Mouse (Mus musculus): ENCODE results near the gene Mrpl12. TPM values are rescaled to one million over a fixed set of nuclear protein-coding genes. Genes with fewer than 3 reads are reported as not detected.

Mrpl12 gene
- polyA plus RNA-seq, 1 experiment from 2014 or later = 171 TPM

GRCm38 (mm10) chr11:120457370-120457769, 27.0 kb upstream of the Mrpl12 start:
- Histone ChIP-seq H3K36me3 (peaks cover 41% of the 10 kb centered on the region), H3K27me3 (ENCODE audit: insufficient read depth, poor library complexity, severe bottlenecking) (no peaks in the 10 kb centered on the region), H3K4me1 (replicated peaks) (peaks cover 29% of the 10 kb centered on the region), H3K9me3 (no peaks in the 10 kb centered on the region), H3K27ac (peak overlapping the region; percentile 96), H3K4me3 (peak overlapping the region; percentile 88)
- DNase-seq (ENCODE audit: low spot score) = no peak
- 40% methylated on average over 14 of the region's 14 CpGs for WGBS

GRCm38 (mm10) chr11:120457772-120458751, 26.4 kb upstream of the Mrpl12 start, which contains the start of the genes Oxld1 and Ccdc137:
Gene Oxld1, minus strand, starts transcription at chr11:120458068.
Gene Ccdc137, plus strand, starts transcription at chr11:120458115.
- peaks cover 29% of the 10 kb centered on the region for H3K4me1 ChIP-seq (replicated peaks)
- peaks cover 48% of the 10 kb centered on the region for H3K36me3 ChIP-seq
- H3K27me3 ChIP-seq (ENCODE audit: insufficient read depth, poor library complexity, severe bottlenecking) = no peaks in the 10 kb centered on the region
- DNase-seq (ENCODE audit: low spot score) = peak; percentile 89
- no peaks in the 10 kb centered on the region for H3K9me3 ChIP-seq
- peak within 1 kb of the TSS; percentile 96 for H3K27ac ChIP-seq
- H3K4me3 ChIP-seq = peak within 1 kb of the TSS; percentile 88
- WGBS = 5% methylated on average over 62 of the region's 62 CpGs

- Histone ChIP-seq H3K27me3 (ENCODE audit: insufficient read depth, poor library complexity, severe bottlenecking) (no peaks in the 10 kb centered on the region), H3K27ac (peak overlapping the region; percentile 96; the same call in 1 of the 2 replicates), H3K9me3 (no peaks in the 10 kb centered on the region), H3K4me3 (peak overlapping the region; percentile 88), H3K4me1 (replicated peaks) (peaks cover 29% of the 10 kb centered on the region), H3K36me3 (peaks cover 58% of the 10 kb centered on the region)
- WGBS = 72% methylated on average over 6 of the region's 6 CpGs
- DNase-seq (ENCODE audit: low spot score) = no peak
Observed at GRCm38 (mm10) chr11:120458847-120459597, 25.4 kb upstream of the Mrpl12 start.

- Histone ChIP-seq H3K4me3 (no peak overlapping the region), H3K9me3 (no peaks in the 10 kb centered on the region), H3K36me3 (peaks cover 67% of the 10 kb centered on the region), H3K27me3 (ENCODE audit: insufficient read depth, poor library complexity, severe bottlenecking) (no peaks in the 10 kb centered on the region), H3K4me1 (replicated peaks) (peaks cover 32% of the 10 kb centered on the region), H3K27ac (no peak overlapping the region)
- 90% methylated on average over 2 of the region's 2 CpGs for WGBS
- no peak for DNase-seq (ENCODE audit: low spot score)
Observed at GRCm38 (mm10) chr11:120463536-120463935, 20.9 kb upstream of the Mrpl12 start.

GRCm38 (mm10) chr11:120464365-120464764, 20.0 kb upstream of the Mrpl12 start:
- H3K27me3 ChIP-seq (ENCODE audit: insufficient read depth, poor library complexity, severe bottlenecking) = no peaks in the 10 kb centered on the region
- no peak overlapping the region for H3K4me3 ChIP-seq
- H3K36me3 ChIP-seq = peaks cover 68% of the 10 kb centered on the region
- H3K27ac ChIP-seq = no peak overlapping the region
- WGBS = 88% methylated on average over 5 of the region's 5 CpGs
- H3K4me1 ChIP-seq (replicated peaks) = peaks cover 27% of the 10 kb centered on the region
- DNase-seq (ENCODE audit: low spot score) = no peak
- H3K9me3 ChIP-seq = no peaks in the 10 kb centered on the region

- Histone ChIP-seq H3K4me3 (peak overlapping the region; percentile 94), H3K9me3 (no peaks in the 10 kb centered on the region), H3K36me3 (peaks cover 69% of the 10 kb centered on the region), H3K4me1 (replicated peaks) (peaks cover 26% of the 10 kb centered on the region), H3K27ac (no peak overlapping the region), H3K27me3 (ENCODE audit: insufficient read depth, poor library complexity, severe bottlenecking) (no peaks in the 10 kb centered on the region)
- no peak for DNase-seq (ENCODE audit: low spot score)
- 91% methylated on average over 4 of the region's 4 CpGs for WGBS
Observed at GRCm38 (mm10) chr11:120465521-120465920, 18.9 kb upstream of the Mrpl12 start.

- DNase-seq (ENCODE audit: low spot score) = peak; percentile 99
- WGBS = under 1% methylated on average over 54 of the region's 54 CpGs
- peaks cover 26% of the 10 kb centered on the region for H3K4me1 ChIP-seq (replicated peaks)
- peak within 1 kb of the TSS; percentile 90 for H3K27ac ChIP-seq
- H3K27me3 ChIP-seq (ENCODE audit: insufficient read depth, poor library complexity, severe bottlenecking) = no peaks in the 10 kb centered on the region
- peaks cover 69% of the 10 kb centered on the region for H3K36me3 ChIP-seq
- H3K9me3 ChIP-seq = no peaks in the 10 kb centered on the region
- H3K4me3 ChIP-seq = peak within 1 kb of the TSS; percentile 94
Observed at GRCm38 (mm10) chr11:120467051-120467735, 17.2 kb upstream of the Mrpl12 start, which contains the start of gene Arl16. Gene Arl16, minus strand, starts transcription at chr11:120467607.

- Histone ChIP-seq H3K4me1 (replicated peaks) (peaks cover 26% of the 10 kb centered on the region), H3K27ac (peak overlapping the region; percentile 90), H3K4me3 (peak overlapping the region; percentile 94), H3K36me3 (peaks cover 69% of the 10 kb centered on the region), H3K27me3 (ENCODE audit: insufficient read depth, poor library complexity, severe bottlenecking) (no peaks in the 10 kb centered on the region), H3K9me3 (no peaks in the 10 kb centered on the region)
- 2% methylated on average over 33 of the region's 33 CpGs for WGBS
- no peak for DNase-seq (ENCODE audit: low spot score)
Observed at GRCm38 (mm10) chr11:120467736-120468092, 16.7 kb upstream of the Mrpl12 start.

- Histone ChIP-seq H3K4me1 (replicated peaks) (peaks cover 12% of the 10 kb centered on the region), H3K27ac (no peak overlapping the region), H3K36me3 (peaks cover 80% of the 10 kb centered on the region), H3K27me3 (ENCODE audit: insufficient read depth, poor library complexity, severe bottlenecking) (no peaks in the 10 kb centered on the region), H3K4me3 (no peak overlapping the region), H3K9me3 (no peaks in the 10 kb centered on the region)
- whole genome bisulfite sequencing = 98% methylated on average over 6 of the region's 6 CpGs
- DNase-seq (ENCODE audit: low spot score) = no peak
Observed at GRCm38 (mm10) chr11:120472052-120472451, 12.4 kb upstream of the Mrpl12 start.

- H3K36me3 ChIP-seq = peaks cover 83% of the 10 kb centered on the region
- H3K4me3 ChIP-seq = peak overlapping the region; percentile 99
- peak overlapping the region; percentile 97 for H3K27ac ChIP-seq
- H3K9me3 ChIP-seq = no peaks in the 10 kb centered on the region
- H3K4me1 ChIP-seq (replicated peaks) = peaks cover 27% of the 10 kb centered on the region
- WGBS = 88% methylated on average over 7 of the region's 7 CpGs
- DNase-seq (ENCODE audit: low spot score) = no peak
- no peaks in the 10 kb centered on the region for H3K27me3 ChIP-seq (ENCODE audit: insufficient read depth, poor library complexity, severe bottlenecking)
Observed at GRCm38 (mm10) chr11:120483448-120483934, 922 bp upstream of the Mrpl12 start.

- Histone ChIP-seq H3K4me1 (replicated peaks) (peaks cover 34% of the 10 kb centered on the region), H3K27me3 (ENCODE audit: insufficient read depth, poor library complexity, severe bottlenecking) (no peaks in the 10 kb centered on the region), H3K9me3 (no peaks in the 10 kb centered on the region), H3K4me3 (peak overlapping the region; percentile 99), H3K36me3 (peaks cover 83% of the 10 kb centered on the region), H3K27ac (peak overlapping the region; percentile 97)
- no peak for DNase-seq (ENCODE audit: low spot score)
- 15% methylated on average over 10 of the region's 10 CpGs for WGBS
Observed at GRCm38 (mm10) chr11:120485251-120485650, 838 bp downstream of the Mrpl12 start.

- H3K9me3 ChIP-seq = no peaks in the 10 kb centered on the region
- no peak overlapping the region for H3K27ac ChIP-seq
- no peaks in the 10 kb centered on the region for H3K27me3 ChIP-seq (ENCODE audit: insufficient read depth, poor library complexity, severe bottlenecking)
- no peak for DNase-seq (ENCODE audit: low spot score)
- H3K4me3 ChIP-seq = peak overlapping the region; percentile 9; the same call in 1 of the 2 replicates
- peaks cover 51% of the 10 kb centered on the region for H3K36me3 ChIP-seq
- H3K4me1 ChIP-seq (replicated peaks) = peaks cover 64% of the 10 kb centered on the region
- 83% methylated on average over 4 of the region's 4 CpGs for WGBS
Observed at GRCm38 (mm10) chr11:120488516-120488915, 4.1 kb downstream of the Mrpl12 start.
